Mouse (Mus musculus): ENCODE measurements at regions not wholly inside any gene's neighbourhood (a gene's known extent, or its start where the extent isn't known, plus 50 kb on each side); places are given as distances from the start of the nearest gene placed in this dataset.

- no peak for ATAC-seq (ENCODE audit: insufficient number of reproducible peaks, insufficient read depth, low FRiP score, low read depth)
- 82% methylated on average over 11 of the region's 11 CpGs for WGBS
Measured at GRCm38 (mm10) chr15:6960753-6961746, 86.3 kb upstream of the Osmr start.

GRCm38 (mm10) chr15:6964635-6965034 lies 89.9 kb upstream of the Osmr start:
- H3K36me3 ChIP-seq (ENCODE audit: control insufficient read depth, insufficient read depth, low read length): no peaks in the 10 kb centered on the region
- no peak overlapping the region for H3K4me3 ChIP-seq (ENCODE audit: control insufficient read depth in 1 of 2, insufficient read depth in 1 of 2, low read depth in 1 of 2, low read length in 2 of 2)
- H3K9me3 ChIP-seq (ENCODE audit: control insufficient read depth, low read length): no peaks in the 10 kb centered on the region
- 78% methylated on average over 4 of the region's 4 CpGs for WGBS
- no peaks in the 10 kb centered on the region for H3K4me1 ChIP-seq (ENCODE audit: control insufficient read depth in 2 of 2, insufficient read depth in 2 of 2, low read length in 2 of 2)
- no peaks in the 10 kb centered on the region for H3K27me3 ChIP-seq (ENCODE audit: control insufficient read depth, insufficient read depth, low read length)
- no peak overlapping the region for H3K9ac ChIP-seq (ENCODE audit: low read length)
- no peak for ATAC-seq (ENCODE audit: insufficient number of reproducible peaks, insufficient read depth, low FRiP score, low read depth)
- H3K27ac ChIP-seq (replicated peaks in 1 of 2; ENCODE audit: control insufficient read depth in 1 of 2, insufficient read depth in 1 of 2, low read depth in 2 of 2, low read length in 2 of 2): no peak overlapping the region
- no peak overlapping the region for H3K4me2 ChIP-seq (ENCODE audit: low read length)

More at GRCm38 (mm10) chr15:6960753-6961746, 86.3 kb upstream of the Osmr start:
- no peak overlapping the region for H3K4me3 ChIP-seq (ENCODE audit: control insufficient read depth in 1 of 2, insufficient read depth in 1 of 2, low read depth in 1 of 2, low read length in 2 of 2)
- no peaks in the 10 kb centered on the region for H3K9me3 ChIP-seq (ENCODE audit: control insufficient read depth, low read length)
- H3K4me1 ChIP-seq (ENCODE audit: control insufficient read depth in 2 of 2, insufficient read depth in 2 of 2, low read length in 2 of 2): no peaks in the 10 kb centered on the region
- no peak overlapping the region for H3K9ac ChIP-seq (ENCODE audit: low read length)
- H3K36me3 ChIP-seq (ENCODE audit: control insufficient read depth, insufficient read depth, low read length): no peaks in the 10 kb centered on the region
- H3K4me2 ChIP-seq (ENCODE audit: low read length): no peak overlapping the region
- H3K27me3 ChIP-seq (ENCODE audit: control insufficient read depth, insufficient read depth, low read length): no peaks in the 10 kb centered on the region
- H3K27ac ChIP-seq (replicated peaks in 1 of 2; ENCODE audit: control insufficient read depth in 1 of 2, insufficient read depth in 1 of 2, low read depth in 2 of 2, low read length in 2 of 2): no peak overlapping the region

DNA sequence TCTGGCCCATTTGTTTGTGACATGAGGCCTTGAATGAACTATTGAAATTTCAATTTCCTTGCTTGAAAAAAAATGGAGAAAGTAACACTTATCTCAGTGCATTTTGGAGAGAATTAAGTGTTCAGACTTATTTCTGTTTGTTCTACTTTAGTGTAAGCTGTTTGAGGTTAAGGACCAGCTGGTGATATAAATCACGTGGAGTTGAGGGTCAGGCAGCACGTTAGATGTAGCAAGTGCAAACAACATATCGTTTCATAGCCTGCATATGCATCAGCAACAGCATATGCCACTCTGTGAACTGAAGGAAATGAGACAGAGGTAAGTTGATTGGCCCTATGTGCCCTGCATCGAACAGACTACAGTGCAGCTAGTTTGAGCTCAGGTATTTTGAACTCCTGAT lies 90.7 kb upstream of the Osmr start:
- Histone ChIP-seq H3K9me3 (ENCODE audit: control insufficient read depth, low read length) (no peaks in the 10 kb centered on the region), H3K27me3 (ENCODE audit: control insufficient read depth, insufficient read depth, low read length) (no peaks in the 10 kb centered on the region), H3K4me1 (ENCODE audit: control insufficient read depth in 2 of 2, insufficient read depth in 2 of 2, low read length in 2 of 2) (no peaks in the 10 kb centered on the region), H3K36me3 (ENCODE audit: control insufficient read depth, insufficient read depth, low read length) (no peaks in the 10 kb centered on the region), H3K4me2 (ENCODE audit: low read length) (no peak overlapping the region), H3K4me3 (ENCODE audit: control insufficient read depth in 1 of 2, insufficient read depth in 1 of 2, low read depth in 1 of 2, low read length in 2 of 2) (no peak overlapping the region), H3K27ac (replicated peaks in 1 of 2; ENCODE audit: control insufficient read depth in 1 of 2, insufficient read depth in 1 of 2, low read depth in 2 of 2, low read length in 2 of 2) (no peak overlapping the region), H3K9ac (ENCODE audit: low read length) (no peak overlapping the region)
- ATAC-seq (ENCODE audit: insufficient number of reproducible peaks, insufficient read depth, low FRiP score, low read depth): no peak
- WGBS: 73% methylated on average over 4 of the region's 4 CpGs

GRCm38 (mm10) chr15:6974410-6974809 lies 99.6 kb upstream of the Osmr start:
- H3K4me3 ChIP-seq (ENCODE audit: control insufficient read depth in 1 of 2, insufficient read depth in 1 of 2, low read depth in 1 of 2, low read length in 2 of 2): no peak overlapping the region
- H3K4me1 ChIP-seq (ENCODE audit: control insufficient read depth in 2 of 2, insufficient read depth in 2 of 2, low read length in 2 of 2): no peaks in the 10 kb centered on the region
- H3K9ac ChIP-seq (ENCODE audit: low read length): no peak overlapping the region
- H3K27me3 ChIP-seq (ENCODE audit: control insufficient read depth, insufficient read depth, low read length): no peaks in the 10 kb centered on the region
- WGBS: 17% methylated on average over 4 of the region's 4 CpGs
- no peak overlapping the region for H3K27ac ChIP-seq (replicated peaks in 1 of 2; ENCODE audit: control insufficient read depth in 1 of 2, insufficient read depth in 1 of 2, low read depth in 2 of 2, low read length in 2 of 2)
- H3K9me3 ChIP-seq (ENCODE audit: control insufficient read depth, low read length): no peaks in the 10 kb centered on the region
- no peak overlapping the region for H3K4me2 ChIP-seq (ENCODE audit: low read length)
- no peak for ATAC-seq (ENCODE audit: insufficient number of reproducible peaks, insufficient read depth, low FRiP score, low read depth)
- no peaks in the 10 kb centered on the region for H3K36me3 ChIP-seq (ENCODE audit: control insufficient read depth, insufficient read depth, low read length)

- Histone ChIP-seq H3K36me3 (ENCODE audit: control insufficient read depth, insufficient read depth, low read length) (no peaks in the 10 kb centered on the region), H3K4me1 (ENCODE audit: control insufficient read depth in 2 of 2, insufficient read depth in 2 of 2, low read length in 2 of 2) (peaks cover 0 to 2% of the 10 kb centered on the region in 2 experiments; a peak in 2 of 4 replicates), H3K4me2 (ENCODE audit: low read length) (no peak overlapping the region), H3K27ac (replicated peaks in 1 of 2; ENCODE audit: control insufficient read depth in 1 of 2, insufficient read depth in 1 of 2, low read depth in 2 of 2, low read length in 2 of 2) (no peak overlapping the region), H3K27me3 (ENCODE audit: control insufficient read depth, insufficient read depth, low read length) (no peaks in the 10 kb centered on the region), H3K9ac (ENCODE audit: low read length) (no peak overlapping the region), H3K4me3 (ENCODE audit: control insufficient read depth in 1 of 2, insufficient read depth in 1 of 2, low read depth in 1 of 2, low read length in 2 of 2) (no peak overlapping the region), H3K9me3 (ENCODE audit: control insufficient read depth, low read length) (no peaks in the 10 kb centered on the region)
- WGBS: 44% methylated on average over 9 of the region's 9 CpGs
- ATAC-seq (ENCODE audit: insufficient number of reproducible peaks, insufficient read depth, low FRiP score, low read depth): no peak
Measured at GRCm38 (mm10) chr15:6981430-6981829, 106.7 kb upstream of the Osmr start.

GRCm38 (mm10) chr15:6983320-6983719 lies 107.1 kb upstream of the Lifr start:
- Histone ChIP-seq H3K9me3 (ENCODE audit: control insufficient read depth, low read length) (no peaks in the 10 kb centered on the region), H3K9ac (ENCODE audit: low read length) (no peak overlapping the region), H3K4me3 (ENCODE audit: control insufficient read depth in 1 of 2, insufficient read depth in 1 of 2, low read depth in 1 of 2, low read length in 2 of 2) (no peak overlapping the region), H3K27me3 (ENCODE audit: control insufficient read depth, insufficient read depth, low read length) (no peaks in the 10 kb centered on the region), H3K27ac (replicated peaks in 1 of 2; ENCODE audit: control insufficient read depth in 1 of 2, insufficient read depth in 1 of 2, low read depth in 2 of 2, low read length in 2 of 2) (no peak overlapping the region), H3K4me2 (ENCODE audit: low read length) (no peak overlapping the region), H3K4me1 (ENCODE audit: control insufficient read depth in 2 of 2, insufficient read depth in 2 of 2, low read length in 2 of 2) (peaks cover 0 to 2% of the 10 kb centered on the region in 2 experiments; a peak in 2 of 4 replicates), H3K36me3 (ENCODE audit: control insufficient read depth, insufficient read depth, low read length) (no peaks in the 10 kb centered on the region)
- 57% methylated on average over 3 of the region's 3 CpGs for WGBS
- no peak for ATAC-seq (ENCODE audit: insufficient number of reproducible peaks, insufficient read depth, low FRiP score, low read depth)

- WGBS: 74% methylated on average over 3 of the region's 3 CpGs
- no peaks in the 10 kb centered on the region for H3K9me3 ChIP-seq (ENCODE audit: control insufficient read depth, low read length)
Measured at GRCm38 (mm10) chr15:6988187-6988586, 102.2 kb upstream of the Lifr start.

More at GRCm38 (mm10) chr15:6988187-6988586, 102.2 kb upstream of the Lifr start:
- no peak overlapping the region for H3K27ac ChIP-seq (replicated peaks in 1 of 2; ENCODE audit: control insufficient read depth in 1 of 2, insufficient read depth in 1 of 2, low read depth in 2 of 2, low read length in 2 of 2)
- no peak overlapping the region for H3K4me3 ChIP-seq (ENCODE audit: control insufficient read depth in 1 of 2, insufficient read depth in 1 of 2, low read depth in 1 of 2, low read length in 2 of 2)
- H3K36me3 ChIP-seq (ENCODE audit: control insufficient read depth, insufficient read depth, low read length): no peaks in the 10 kb centered on the region
- H3K27me3 ChIP-seq (ENCODE audit: control insufficient read depth, insufficient read depth, low read length): no peaks in the 10 kb centered on the region
- H3K9ac ChIP-seq (ENCODE audit: low read length): no peak overlapping the region
- no peak overlapping the region for H3K4me2 ChIP-seq (ENCODE audit: low read length)
- ATAC-seq (ENCODE audit: insufficient number of reproducible peaks, insufficient read depth, low FRiP score, low read depth): no peak
- H3K4me1 ChIP-seq (ENCODE audit: control insufficient read depth in 2 of 2, insufficient read depth in 2 of 2, low read length in 2 of 2): peaks cover 5% of the 10 kb centered on the region in 2 experiments; a peak in 3 of 4 replicates
